Mouse (Mus musculus) stomach, postnatal 0 days (tissue): ENCODE data around the gene Tmem104.

Source experiments
- CTCF ChIP-seq: IDR thresholded peaks from 2 replicates; pipeline ENCODE4 v1.5.1; 2016; ENCODE audit warnings: antibody characterized with exemption, low read depth, mild to moderate bottlenecking, moderate library complexity
- EP300 ChIP-seq: optimal IDR thresholded peaks from 2 replicates; pipeline ENCODE3; 2016; ENCODE audit warnings: antibody characterized with exemption

GRCm38 (mm10) chr11:115234320-115235044 lies 47.2 kb downstream of the Tmem104 start:
- TF ChIP-seq CTCF: no peak
- TF ChIP-seq EP300: no peak
